Mouse (Mus musculus) heart, postnatal 4 days (tissue): ENCODE measurements around the gene Olfr205. TPM values are rescaled to one million over a fixed set of nuclear protein-coding genes. Genes with fewer than 3 reads are reported as not detected.
"Not testable (repeated sequence)": the region's sequence is repeated elsewhere in the genome, so short reads cannot be mapped to it uniquely, and the experiment has no call there.

Experiments
- DNase-seq: peaks from one replicate; pipeline ENCODE4 v3.0.0; 2021
- total RNA-seq, 2 experiments: library from RNA; stranded (reverse); gene quantifications; 2 replicates each; pipeline ENCODE4 v1.2.3; 2021

The Olfr205 gene
- total RNA-seq = not detected

- DNase-seq = no peak
Measured at GRCm38 (mm10) chr16:59331038-59331437, at the start of gene Olfr205. TSS of gene Olfr205 (minus strand) at chr16:59331138.

GRCm38 (mm10) chr16:59363893-59364292 lies 33.0 kb upstream of the Olfr205 start, which contains the start of gene Olfr209:
TSS of gene Olfr209 (minus strand) at chr16:59363993.
- no peak for DNase-seq

DNA sequence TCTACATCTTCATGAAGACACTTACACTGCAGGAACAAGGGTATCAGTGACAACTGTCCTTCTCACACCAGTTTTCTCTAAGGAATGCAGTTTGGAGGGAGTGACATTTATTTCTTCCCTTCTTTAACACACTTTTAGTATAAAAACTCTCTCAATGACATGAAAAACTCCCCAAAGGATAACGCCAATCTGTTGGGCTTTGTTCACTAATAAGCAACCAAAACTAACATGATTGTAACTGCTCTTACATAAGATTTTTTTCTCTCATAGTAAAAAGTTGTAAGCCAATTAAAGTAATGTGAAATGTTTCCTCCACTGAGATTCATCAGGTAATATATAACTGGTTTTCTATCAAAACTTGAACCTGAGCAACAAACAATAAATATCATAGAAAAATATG lies 18.2 kb upstream of the Olfr205 start, which contains the start of gene Olfr206:
Olfr206 (minus strand) TSS at position 101 of the 400 bp plus-strand sequence.
- DNase-seq = no peak

DNA sequence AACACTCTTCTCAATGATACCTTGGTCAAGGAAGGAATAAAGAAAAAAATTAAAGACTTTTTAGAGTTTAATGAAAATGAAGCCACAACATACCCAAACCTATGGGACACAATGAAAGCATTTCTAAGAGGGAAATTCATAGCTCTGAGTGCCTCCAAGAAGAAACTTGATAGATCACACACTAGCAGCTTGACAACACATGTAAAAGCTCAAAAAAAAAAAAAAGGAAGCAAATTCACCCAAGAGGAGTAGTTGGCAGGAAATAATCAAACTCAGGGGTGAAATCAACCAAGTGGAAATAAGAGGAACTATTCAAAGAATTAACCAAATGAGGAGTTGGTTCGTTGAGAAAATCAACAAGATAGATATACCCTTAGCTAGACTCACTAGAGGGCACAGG lies 7.7 kb downstream of the Olfr205 start:
- DNase-seq = not testable (repeated sequence)

DNA sequence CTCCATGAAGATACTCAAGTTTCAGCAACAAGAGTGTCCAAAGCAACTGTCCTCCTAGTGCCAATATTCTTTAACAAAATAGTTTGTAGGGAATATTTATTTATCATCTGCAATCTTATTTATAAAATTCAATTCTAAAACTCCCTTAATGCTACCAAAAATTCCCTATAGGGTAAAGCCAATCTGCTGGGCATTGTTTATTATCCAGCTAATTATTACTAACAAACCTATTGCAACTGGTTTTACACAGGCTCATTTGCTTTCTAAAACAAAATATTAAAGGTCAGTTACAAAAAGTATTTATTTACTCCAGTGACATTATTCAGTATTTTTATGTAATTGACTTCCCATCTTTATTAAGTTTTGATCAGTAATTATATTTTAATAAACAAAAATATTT lies 12.8 kb downstream of the Olfr205 start, which contains the start of gene Olfr204:
Olfr204 (minus strand) TSS at position 101 of the 400 bp plus-strand sequence.
- DNase-seq = no peak

- no peak for DNase-seq
Measured at GRCm38 (mm10) chr16:59298581-59298980, 32.4 kb downstream of the Olfr205 start, which contains the start of gene Olfr203. TSS of gene Olfr203 (plus strand) at chr16:59298881.

DNA sequence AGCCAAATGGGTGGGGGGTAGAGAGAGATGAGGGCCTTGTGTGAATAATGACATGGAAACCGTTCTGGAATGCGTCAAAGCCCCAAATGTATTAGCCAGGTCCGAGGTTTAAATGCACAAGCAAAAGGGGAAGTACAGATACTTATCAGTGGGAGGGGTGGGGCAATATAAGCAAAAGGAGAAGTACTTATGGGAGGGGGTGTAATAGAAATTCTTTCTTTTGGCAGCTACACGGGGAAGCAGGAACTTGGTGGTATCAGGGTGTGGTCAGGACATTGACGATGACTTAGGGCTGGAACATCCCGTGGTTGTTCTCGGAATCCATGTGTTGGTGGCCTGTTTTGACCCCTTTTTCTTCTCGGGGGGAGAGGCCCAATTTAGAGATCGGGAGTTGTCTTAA lies 43.4 kb downstream of the Olfr205 start:
- not testable (repeated sequence) for DNase-seq

GRCm38 (mm10) chr16:59286693-59287092 lies 44.2 kb downstream of the Olfr205 start, which contains the start of gene Olfr202:
TSS of gene Olfr202 (minus strand) at chr16:59286793.
- no peak for DNase-seq

DNA sequence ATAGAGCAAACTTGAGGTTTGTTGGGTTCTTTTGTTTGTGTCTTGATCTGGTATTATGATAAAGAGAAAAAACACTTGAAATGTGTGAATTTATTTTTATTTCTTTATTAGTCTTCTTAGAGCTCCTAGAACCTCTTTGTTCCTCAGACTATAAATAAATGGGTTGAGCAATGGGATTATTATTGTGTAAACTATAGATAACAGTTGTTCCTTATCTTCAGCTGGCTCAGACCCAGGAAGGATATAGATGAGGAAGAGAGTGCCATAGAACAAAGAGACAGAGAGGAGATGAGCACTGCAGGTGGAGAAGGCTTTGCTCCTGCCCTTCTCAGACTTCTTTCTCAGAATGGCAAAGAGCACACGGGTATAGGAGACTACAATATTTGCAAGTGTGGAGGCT lies 47.5 kb downstream of the Olfr205 start:
- no peak for DNase-seq

DNA sequence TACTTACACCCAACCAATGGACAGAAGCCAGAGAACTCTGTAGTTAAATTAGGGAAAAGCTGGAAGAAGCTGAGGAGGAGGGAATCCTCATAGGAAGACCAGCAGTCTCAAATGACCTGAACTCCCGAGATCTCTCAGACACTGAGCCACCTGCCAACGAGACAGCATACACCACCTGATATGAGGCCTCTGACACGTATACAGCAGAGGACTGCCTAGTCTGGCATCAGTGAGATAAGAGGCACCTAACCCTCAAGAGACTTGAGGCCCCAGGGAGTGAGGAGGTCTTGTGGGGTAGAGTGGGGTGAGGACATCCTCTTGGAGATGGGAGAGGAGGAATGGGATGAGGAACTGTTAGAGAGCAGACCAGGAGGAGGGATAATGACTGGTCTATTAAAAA lies 50.4 kb downstream of the Olfr205 start:
- DNase-seq = no peak

Other genes with a start within 250 kb of the Olfr205 start
- not detected for gene Olfr191, start 241.3 kb downstream of the Olfr205 start, total RNA-seq
- not detected for gene Olfr193, start 219.3 kb downstream of the Olfr205 start, total RNA-seq
- gene Olfr194, start 210.1 kb downstream of the Olfr205 start, total RNA-seq = not detected
- gene Olfr195, start 184.1 kb downstream of the Olfr205 start, total RNA-seq = not detected
- not detected for gene Olfr196, start 160.7 kb downstream of the Olfr205 start, total RNA-seq
- not detected for gene Olfr198, start 127.6 kb downstream of the Olfr205 start, total RNA-seq
- gene Olfr199, start 111.4 kb downstream of the Olfr205 start, total RNA-seq = not detected
- not detected for gene Olfr201, start 58.5 kb downstream of the Olfr205 start, total RNA-seq
- not detected for gene Olfr202, start 44.3 kb downstream of the Olfr205 start, total RNA-seq
- not detected for gene Olfr203, start 32.3 kb downstream of the Olfr205 start, total RNA-seq
- gene Olfr204, start 12.9 kb downstream of the Olfr205 start, total RNA-seq = not detected
- gene Olfr206, start 18.1 kb upstream of the Olfr205 start, total RNA-seq = not detected
- not detected for gene Olfr209, start 32.9 kb upstream of the Olfr205 start, total RNA-seq
- gene Gabrr3, start 76.2 kb upstream of the Olfr205 start, total RNA-seq = not detected
- gene Riox2, start 140.6 kb upstream of the Olfr205 start, total RNA-seq = 10 to 100 TPM; 14.2 to 15.1 TPM